Mouse (Mus musculus) fibroblast of lung, adult 2 months (primary cell): ENCODE measurements around the gene Tubgcp3.
"Not testable (repeated sequence)": the region's sequence is repeated elsewhere in the genome, so short reads cannot be mapped to it uniquely, and the experiment has no call there.

Source experiments
- DNase-seq: peaks from one replicate; pipeline ENCODE4 v3.0.0-alpha.2; 2011; ENCODE audit warnings: low read depth

Tubgcp3 gene

DNA sequence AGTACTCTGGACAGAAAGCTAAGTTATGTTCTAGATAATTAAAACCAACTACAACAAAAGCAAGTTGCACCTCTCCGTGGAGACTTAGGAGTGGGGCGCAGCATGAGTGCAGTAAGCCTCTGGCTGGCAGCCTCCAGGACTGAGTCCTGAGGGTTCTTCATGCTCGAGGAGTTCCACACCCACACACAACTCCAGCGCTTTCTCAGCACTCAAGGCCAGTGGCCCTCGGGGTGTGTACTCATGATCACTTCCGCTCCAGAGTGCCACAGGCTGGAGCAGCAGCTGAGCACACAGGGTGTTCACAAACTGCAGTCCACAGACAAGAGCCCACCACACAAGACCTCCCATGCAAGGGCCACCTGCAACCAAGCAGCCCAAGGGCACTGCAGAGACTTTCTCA is 30.5 kb downstream of the Tubgcp3 start:
- DNase-seq: no peak

DNA sequence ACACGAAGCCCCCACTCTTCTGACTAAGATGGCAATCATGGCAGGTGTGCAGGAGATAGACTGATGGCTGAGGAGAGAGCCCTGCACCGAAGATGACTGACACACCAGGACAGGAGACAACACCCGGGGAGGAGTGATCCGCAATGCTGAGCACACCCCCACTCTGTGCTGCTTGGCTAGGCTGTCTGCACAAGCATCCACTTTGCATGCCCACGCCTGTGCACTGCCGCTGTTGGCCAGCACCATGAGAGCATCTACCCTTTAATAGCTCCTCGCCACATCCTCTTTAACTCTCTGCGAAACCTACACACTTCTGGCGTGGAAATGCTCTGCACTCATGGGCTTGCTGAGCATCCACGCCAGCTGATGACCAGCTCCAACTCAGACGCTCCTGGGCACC is 33.6 kb downstream of the Tubgcp3 start:
- no peak for DNase-seq

DNA sequence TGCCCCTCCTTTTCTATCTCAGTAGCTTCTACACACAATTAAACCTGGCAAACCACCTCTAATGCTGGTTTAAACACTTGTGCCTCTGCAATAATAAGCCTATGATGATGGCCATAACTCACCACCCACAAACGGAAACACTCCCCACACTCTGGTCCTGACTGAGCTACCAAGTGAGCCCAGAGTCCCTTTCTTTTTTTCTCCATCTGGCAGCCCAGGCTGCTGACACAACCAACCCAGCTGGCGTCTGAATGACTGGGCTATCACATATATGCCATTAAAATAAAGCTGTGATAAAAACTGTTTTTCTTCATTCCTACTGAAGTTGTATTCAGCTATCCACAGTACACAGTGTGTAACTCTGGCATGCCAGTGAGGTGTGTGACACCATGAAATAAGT is 36.7 kb downstream of the Tubgcp3 start:
- DNase-seq: no peak

DNA sequence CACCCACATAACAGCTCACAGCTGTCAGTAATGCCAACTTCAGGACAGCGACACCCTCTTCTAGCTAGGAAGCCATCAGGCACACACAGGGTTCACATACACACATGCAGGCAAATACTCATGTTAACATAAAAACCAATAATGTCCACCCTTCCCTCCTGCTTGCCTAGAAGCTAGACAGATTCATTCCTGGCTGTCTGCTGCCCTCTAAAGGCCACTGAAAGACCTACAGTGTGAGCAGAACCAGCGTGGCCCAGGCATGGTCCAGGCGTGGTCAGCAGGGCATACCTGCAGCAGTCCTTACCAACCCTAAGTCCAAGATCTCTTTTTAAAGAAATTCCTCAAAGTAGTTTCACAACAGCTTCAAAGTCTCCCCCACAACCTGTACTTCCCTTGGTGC is 43.0 kb downstream of the Tubgcp3 start:
- no peak for DNase-seq

DNA sequence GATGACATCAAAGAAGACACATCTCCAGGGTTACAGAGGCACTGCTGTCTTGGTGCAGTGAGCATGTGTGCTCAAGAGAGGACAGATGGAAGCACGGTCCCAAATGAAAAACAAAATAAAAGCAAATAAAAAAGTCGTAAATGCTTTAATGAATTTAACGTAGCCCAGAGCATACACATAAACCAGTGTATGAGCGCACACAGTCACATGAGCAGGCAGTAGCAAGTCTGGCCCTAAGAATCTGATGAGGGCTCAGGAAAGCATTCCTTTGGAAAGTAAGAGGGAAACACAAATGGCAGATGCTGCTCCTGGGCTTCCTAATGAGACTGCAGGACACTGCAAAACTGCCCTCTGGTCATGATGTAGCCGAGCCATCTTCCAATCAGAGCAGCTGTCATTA is 46.2 kb downstream of the Tubgcp3 start:
- DNase-seq: no peak

DNA sequence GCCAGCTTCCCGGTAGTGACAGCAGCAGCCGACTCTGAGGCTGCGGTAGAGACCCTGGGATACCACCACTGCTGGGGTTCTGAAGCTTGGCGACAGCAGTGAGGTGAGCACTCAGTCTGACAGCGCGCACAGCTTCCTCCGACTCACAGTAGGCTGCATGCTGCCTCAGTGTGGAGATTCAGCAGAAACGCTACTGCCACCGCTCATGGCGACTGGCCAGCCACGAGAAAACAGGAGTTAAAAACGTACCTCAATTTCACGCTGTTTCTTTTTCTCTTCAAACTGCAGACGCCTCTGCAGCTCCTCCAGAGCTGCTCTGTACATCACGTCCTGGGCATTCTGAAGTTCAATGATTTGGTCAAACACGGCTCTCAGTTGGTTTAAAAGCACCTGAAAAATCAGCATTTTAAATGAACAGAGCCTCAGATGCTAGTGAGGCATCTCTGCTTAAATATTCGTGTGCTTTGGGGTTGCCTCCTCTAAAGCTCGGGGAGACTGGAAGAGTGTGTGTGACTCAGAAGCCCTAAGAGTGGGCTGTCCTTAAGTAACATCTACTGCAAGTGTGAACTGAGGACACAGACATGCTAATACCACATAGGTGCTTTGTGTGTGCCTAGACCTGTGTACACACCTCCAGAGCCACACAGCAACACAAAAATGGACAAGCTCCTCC is 50.4 kb downstream of the Tubgcp3 start:
- DNase-seq: no peak

DNA sequence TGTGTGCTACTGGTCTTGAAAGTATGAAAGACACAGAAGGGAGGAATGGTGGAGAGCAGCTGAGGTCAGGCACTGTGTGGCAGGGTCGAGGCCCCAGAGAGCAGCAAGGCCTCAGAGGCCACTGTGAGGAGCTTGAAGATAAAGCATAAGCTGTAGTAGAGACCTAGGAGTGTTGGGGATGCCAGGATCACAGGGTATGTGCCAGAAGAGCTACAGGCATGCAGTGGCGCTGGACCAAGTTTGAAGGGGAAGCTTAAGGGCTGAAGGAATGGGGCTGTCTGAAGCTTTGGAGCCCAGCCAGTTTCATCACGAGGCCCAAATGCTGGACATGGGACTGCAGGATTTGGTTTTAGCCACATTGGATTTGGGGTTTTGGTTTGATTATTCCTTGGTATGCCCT is 54.7 kb downstream of the Tubgcp3 start:
- not testable (repeated sequence) for DNase-seq

DNA sequence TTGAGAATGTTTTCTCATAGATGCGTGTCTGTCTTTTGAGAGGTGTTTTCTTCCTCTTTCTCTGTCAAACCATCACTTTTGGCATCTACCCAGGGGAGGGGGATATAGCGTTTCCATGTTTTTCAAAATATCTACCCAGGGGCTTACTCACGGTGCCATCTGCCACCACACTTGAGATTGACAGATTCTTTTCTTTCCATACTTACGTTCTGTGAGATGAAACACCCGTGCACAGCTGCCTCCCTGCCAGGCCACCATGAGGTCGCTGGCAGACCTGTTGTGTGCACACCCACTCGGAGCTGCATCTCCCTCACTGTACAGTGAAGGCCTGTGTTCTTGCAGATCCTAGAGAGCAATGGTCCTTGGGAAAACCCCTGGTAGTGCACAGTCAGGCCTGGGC is 58.8 kb downstream of the Tubgcp3 start:
- DNase-seq: no peak

DNA sequence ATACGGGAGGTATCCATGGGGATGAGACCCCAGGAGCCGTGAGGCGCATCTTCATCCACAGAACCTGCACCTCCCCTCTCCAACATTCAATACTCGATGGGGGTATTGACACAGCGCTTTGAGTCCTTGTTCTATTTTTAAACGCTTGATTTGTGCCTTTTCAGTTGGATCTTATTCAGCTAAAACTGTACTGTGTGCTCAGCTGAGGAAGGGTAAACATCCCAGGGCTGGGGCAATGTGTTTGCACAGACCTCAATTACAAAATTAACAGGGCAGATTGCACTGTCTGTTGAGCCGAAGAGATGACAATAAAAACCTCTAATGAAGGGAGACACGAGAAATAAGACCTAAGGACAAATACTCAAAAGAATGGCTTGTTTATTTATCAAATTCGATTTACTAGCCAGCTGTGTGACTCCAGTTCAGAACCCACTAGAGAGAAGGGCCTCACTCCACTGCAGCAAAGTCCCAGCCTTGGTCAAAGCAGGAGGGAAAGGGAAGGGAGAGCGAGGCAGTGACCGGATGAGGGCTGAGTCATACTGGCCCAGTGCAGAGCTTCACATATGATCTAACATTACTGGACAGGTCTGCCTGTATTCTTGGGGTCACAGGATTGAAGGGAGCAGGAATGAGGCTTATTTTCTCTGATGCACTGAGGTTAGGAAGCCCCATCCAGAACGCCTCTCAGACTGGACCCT is 62.1 kb downstream of the Tubgcp3 start:
- DNase-seq: no peak

DNA sequence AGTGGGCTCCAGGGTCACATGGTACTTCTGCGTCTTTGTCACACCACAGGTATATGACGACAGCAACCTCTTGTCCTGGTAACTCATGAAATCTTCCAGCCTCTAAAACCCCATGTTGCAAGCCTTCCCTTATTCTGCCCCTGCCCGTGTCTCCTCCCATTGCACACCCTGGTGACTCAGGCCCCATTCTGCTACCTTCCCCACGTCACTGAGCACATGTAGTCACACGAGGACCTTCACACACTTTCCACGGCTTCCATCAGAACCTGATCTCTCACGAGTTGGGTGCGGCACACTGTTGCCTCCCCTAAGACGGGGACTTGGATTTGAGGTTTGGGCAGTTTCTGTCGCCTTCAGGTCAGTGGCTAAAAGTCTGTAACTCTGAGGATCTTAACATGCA is 63.2 kb downstream of the Tubgcp3 start:
- no peak for DNase-seq

DNA sequence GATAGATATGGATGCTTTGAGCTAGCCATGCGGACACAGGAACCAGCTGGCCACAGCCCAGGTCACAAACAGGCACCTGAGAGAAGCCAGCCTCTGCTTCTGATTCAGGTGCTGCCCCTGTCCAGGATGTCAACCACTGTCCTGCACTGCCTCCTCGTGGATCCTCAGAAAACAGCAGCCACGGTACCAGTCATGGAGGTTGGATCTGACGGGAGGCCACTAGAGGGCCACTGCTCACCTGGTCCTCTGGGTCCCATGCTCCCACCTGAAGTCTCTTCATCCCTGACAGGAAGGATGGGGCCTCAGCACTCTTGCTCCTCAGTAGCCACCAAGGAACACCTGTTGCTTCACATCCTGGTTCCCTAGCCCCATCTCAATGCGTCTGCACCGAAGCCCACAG is 64.8 kb downstream of the Tubgcp3 start:
- peak; percentile 26 for DNase-seq

DNA sequence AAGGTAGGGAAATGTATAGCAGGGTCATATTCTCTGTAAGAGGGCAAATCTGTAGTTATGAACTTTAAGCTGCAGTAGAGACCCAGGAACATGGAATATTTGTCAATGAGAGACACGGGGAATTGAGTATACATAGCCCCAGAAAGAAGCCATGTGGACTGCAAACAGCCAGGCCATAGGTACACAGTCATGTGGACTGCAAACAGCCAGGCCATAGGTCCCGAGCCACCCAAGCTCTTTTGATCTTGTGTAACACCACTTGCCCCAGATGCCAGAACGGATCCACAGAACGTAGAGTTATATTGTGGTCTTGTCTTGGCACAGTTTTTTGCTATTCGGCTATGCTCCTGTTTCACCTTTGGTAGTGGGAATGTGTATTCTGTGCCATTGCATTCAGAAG is 88.3 kb downstream of the Tubgcp3 start:
- DNase-seq: no peak

DNA sequence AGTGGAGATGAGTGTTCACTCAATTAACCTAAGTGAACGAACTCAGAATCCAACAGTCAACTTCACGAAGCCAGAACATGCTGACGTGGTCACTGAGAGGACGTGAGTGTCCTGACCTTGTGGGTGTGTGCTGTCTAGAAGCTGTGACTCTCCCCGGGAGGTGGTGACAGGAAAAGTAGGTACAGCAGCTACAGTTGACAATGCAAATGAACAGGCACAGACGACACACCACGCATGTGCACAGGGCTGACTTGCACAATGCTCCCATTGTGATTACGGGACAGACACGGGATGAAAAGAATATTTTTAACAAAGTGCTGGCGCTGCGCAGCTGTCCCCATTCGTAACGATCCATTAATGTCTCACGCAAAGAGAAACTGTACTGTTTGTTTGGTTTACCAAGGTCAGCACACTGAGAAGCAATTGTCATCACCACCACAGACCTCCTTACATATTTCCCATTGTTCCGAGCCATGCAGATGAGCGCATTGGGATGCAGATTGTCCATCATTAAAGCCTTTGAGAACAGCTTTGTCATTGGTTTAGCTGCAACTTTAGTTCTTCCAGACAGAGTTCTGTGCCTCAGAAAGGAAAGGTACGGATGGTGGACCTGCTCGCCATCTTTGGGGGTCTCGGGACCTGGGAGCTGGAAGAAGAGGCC is 92.6 kb downstream of the Tubgcp3 start:
- not testable (repeated sequence) for DNase-seq

DNA sequence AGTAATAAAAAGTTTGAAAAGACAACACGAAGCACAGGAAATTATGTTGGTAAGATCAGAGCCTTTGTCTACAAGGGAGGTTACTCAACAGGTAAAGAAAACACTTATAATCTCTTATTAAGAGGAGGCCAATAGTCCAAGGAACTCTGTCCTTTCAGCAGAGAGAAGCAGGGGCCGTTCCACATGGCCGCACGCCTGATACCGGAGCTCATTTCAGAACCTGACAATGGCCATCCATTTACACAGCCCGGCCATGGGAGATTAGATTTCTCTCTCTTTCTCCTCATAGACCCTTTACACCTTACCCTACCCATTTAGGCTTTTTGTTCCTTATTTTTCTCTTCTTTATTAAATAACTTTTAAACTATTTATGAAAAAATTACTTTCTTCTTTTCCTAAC is 95.3 kb downstream of the Tubgcp3 start:
- no peak for DNase-seq

DNA sequence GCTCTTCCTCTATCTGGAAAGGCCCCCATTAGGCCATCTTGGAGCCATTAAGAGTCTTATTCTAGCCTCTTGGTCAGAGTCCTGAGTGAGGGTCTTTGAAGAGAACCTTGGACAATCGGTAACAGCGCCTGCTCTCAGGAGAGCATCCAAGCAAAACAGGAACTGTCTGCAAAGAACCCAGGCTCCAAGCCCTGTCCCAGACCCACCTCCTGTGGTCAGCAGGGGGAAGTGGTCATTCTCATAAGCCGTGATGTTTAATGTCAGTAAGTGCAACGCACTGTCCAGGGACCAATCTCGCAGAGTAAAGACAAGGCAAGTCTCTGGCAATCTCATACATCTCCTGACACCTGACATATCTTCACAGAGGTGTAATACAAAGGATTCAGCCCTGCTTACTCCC is 96.0 kb downstream of the Tubgcp3 start:
- no peak for DNase-seq

DNA sequence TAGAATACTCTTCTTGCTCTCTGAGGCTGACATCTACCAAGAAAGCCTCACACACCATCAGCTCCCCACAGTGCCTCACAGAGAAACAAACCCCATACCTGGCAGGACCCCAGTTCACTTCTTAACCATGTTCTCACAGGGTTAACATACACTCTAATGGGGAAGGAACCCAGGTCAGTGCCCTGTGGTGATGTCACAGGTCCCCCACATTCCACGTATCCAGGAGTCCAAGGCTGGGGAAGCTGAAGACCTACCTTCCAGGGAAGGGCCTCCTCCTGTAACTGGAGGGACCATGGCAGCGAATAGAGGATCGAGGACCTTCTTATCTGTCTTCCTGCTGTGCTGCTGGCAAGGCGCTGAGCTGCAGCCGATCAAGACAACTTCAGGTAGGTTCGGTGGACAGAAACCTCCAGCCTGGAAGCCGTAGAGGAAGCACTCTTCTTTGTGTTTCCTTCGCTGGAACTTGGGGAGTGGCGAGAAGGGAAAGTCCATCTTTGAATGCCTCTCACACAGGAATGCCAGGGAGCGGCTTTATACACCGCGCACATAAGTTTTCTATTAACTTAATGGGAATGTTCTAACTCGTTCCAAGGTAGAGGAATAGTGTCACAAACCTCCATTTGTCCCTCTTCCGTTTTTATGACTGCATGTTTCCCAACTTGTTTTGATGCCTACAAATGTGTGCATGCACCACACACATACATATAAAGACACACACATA is 99.1 kb downstream of the Tubgcp3 start, which contains the start of gene Spaca7:
Spaca7 (plus strand) TSS at position 216 of the 721 bp plus-strand sequence.
- no peak for DNase-seq

DNA sequence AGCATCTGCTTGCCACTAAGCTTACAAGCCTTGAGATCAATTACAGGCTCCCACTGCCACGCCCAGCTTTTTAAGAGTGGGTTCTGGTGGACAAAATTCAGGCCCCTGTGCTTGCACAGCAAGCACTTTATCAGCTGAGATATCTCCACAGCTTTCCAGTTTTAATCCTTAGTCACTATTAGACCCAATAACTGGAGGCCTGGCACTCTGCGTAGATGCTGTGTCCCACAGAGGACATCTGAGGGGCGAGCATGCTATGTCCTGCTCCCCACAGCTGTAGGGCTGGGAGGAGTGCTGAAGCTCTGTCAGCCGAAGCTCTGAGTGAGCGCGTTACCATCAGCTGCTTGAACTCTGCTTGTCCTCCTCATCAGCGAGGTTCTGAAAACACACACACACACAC is 105.5 kb downstream of the Tubgcp3 start:
- DNase-seq: no peak

DNA sequence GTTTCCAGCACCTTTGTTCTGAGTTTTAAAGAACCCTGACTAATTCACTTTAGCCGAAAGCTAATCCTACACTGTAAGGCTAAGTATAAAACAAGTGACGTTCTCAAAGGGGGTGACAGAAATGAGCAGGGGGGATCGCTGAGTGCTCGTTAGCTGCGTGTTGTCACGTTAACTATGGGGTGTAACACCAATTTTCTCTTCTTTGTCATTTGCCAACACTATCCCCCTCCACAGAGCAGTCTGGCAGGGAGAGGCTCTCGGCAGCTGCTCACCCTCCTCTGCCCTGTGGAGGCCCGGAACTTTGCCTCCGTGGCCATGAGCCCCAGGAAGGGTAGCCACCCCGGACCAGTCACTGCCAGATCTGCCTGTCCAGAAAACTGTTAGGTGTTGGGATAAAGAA is 106.6 kb downstream of the Tubgcp3 start:
- DNase-seq: no peak

DNA sequence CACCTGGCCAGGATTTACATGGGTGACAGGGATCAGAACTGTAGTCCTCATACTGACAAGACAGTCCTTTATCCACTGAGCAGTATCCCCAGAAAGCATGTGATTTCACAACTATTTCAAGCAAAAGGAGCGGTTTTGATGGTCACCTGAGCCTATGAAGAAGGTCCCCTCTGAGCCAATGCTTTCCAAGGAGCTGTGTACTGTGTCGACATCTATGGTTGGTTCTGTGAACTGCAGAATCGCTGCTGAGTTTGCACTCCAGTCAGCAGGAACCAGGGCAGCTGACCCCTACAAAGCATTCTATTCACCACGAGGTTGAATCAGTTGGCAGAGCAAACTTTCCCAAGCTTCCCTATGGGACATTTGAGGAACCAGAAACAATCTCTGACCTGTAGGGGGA is 107.7 kb downstream of the Tubgcp3 start:
- DNase-seq: peak; percentile 17
